Mouse (Mus musculus) CH12.LX (cell line): Measurements from ENCODE around the gene Gm3072. TPM values are rescaled to one million over a fixed set of nuclear protein-coding genes. Genes with fewer than 3 reads are reported as not detected.
"Not testable (repeated sequence)": the region's sequence is repeated elsewhere in the genome, so short reads cannot be mapped to it uniquely, and the experiment has no call there.

Source experiments
- DNase-seq: peaks from one replicate; pipeline ENCODE4 v3.0.0-alpha.2; 2013; ENCODE audit errors: extremely low read depth
- H3K27ac ChIP-seq: 2 replicates; pipeline ENCODE4 v1.5.1; 2012; ENCODE audit warnings: low read depth, mild to moderate bottlenecking, control low read depth, moderate library complexity; ENCODE audit not compliant: insufficient read depth
- H3K27me3 ChIP-seq: replicated peaks from 2 replicates; pipeline ENCODE3; 2012; ENCODE audit warnings: inconsistent platforms
- H3K36me3 ChIP-seq, 2 experiments: replicated peaks in 1 of 2; 2 replicates each; pipeline versions ENCODE3 to v1.6.1; 2012; ENCODE audit warnings: inconsistent platforms in 1 of 2, low read length in 1 of 2, mild to moderate bottlenecking in 1 of 2, mixed read lengths in 1 of 2, moderate library complexity in 1 of 2; ENCODE audit not compliant: control insufficient read depth in 1 of 2, insufficient read depth in 1 of 2
- H3K4me1 ChIP-seq, 2 experiments: 2 replicates each; pipeline ENCODE4 v1.6.1; 2012; ENCODE audit warnings: inconsistent platforms in 1 of 2, moderate library complexity in 1 of 2; ENCODE audit not compliant: insufficient read depth in 2 of 2, control insufficient read depth in 1 of 2
- H3K4me2 ChIP-seq: 2 replicates; pipeline ENCODE4 v1.6.1; 2012; ENCODE audit warnings: low read depth, mild to moderate bottlenecking, control low read depth; ENCODE audit not compliant: poor library complexity, insufficient read depth, severe bottlenecking
- H3K4me3 ChIP-seq, 3 experiments: fragments of 150-350 bp in 1 of 3; sonication (generic) in 1 of 3; replicated peaks in 1 of 3; 2 replicates each; pipeline versions ENCODE3 to v1.5.1; 2011 to 2012; ENCODE audit warnings: low read depth in 2 of 3, low read length in 2 of 3, mild to moderate bottlenecking in 2 of 3, moderate library complexity in 2 of 3, control low read depth in 1 of 3, improper control_type of control experiment in 1 of 3, inconsistent platforms in 1 of 3, mixed read lengths in 1 of 3; ENCODE audit not compliant: poor library complexity in 1 of 3
- H3K79me2 ChIP-seq: replicated peaks from 2 replicates; pipeline ENCODE4 v1.6.1; 2012; ENCODE audit warnings: mild to moderate bottlenecking, moderate library complexity; ENCODE audit not compliant: control insufficient read depth, poor library complexity, insufficient read depth, severe bottlenecking; ENCODE audit errors: extremely low read depth
- H3K9ac ChIP-seq: 2 replicates; pipeline ENCODE4 v1.6.1; 2012; ENCODE audit warnings: low read depth, mild to moderate bottlenecking, control low read depth, moderate library complexity; ENCODE audit not compliant: insufficient read depth
- H3K9me3 ChIP-seq: replicated peaks from 2 replicates; pipeline ENCODE3; 2012; ENCODE audit warnings: low read length, inconsistent platforms, mixed read lengths
- dilution Hi-C: fragments of 300-500 bp; cut with MboI; formaldehyde crosslinking; loops from 2 replicates; pipeline ENCODE4 v1.14.3; 2020; ENCODE audit warnings: low sequenced_read_pairs; ENCODE audit not compliant: extremely low pct_unique_long_range_greater_than_20kb, extremely low pct_ligation_motif_present
- in situ Hi-C: fragments of 300-500 bp; cut with MboI; formaldehyde crosslinking; loops from 3 replicates; pipeline ENCODE4 v1.14.3; 2019; ENCODE audit warnings: low sequenced_read_pairs, low pct_ligation_motif_present, low pct_unique_long_range_greater_than_20kb, mixed read lengths
- polyA plus RNA-seq: library from polyadenylated mRNA; unstranded; fragments of >175 nt; gene quantifications from 2 replicates; pipeline ENCODE4 v1.2.1, GENCODE M21; 2012; ENCODE audit warnings: low read depth; ENCODE audit not compliant: insufficient read length
- total RNA-seq, 2 experiments: library from RNA; depleted of rRNA; stranded (reverse); fragments of 300-350 nt in 1 of 2; fragments of >200 nt in 1 of 2; gene quantifications; 2 replicates each; pipeline ENCODE4 v1.2.3; 2012 to 2014

Gm3072 gene
- total and polyA plus RNA-seq, 3 experiments = not detected

DNA sequence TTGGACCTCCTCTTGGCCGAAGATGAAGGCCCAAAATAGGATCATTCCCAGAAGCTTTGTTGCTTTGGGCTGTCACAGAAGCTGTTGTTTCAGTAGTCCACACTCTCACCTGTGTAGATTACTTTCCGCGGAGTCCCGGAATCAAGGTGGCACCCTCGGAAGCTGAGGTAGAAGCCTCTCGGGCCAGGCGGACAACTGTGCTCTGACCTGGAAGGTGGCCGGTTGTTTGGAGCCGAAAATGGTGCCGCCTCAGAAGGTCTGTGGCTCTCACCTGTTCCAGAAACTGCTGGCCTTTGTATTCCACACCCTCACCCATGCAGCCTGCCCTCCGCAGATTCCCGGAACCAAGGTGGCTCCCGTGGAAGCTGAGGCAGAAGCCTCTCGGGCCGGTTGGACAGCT lies 23.5 kb downstream of the Gm3072 start:
- H3K9ac ChIP-seq, H3K4me2 ChIP-seq, H3K27ac ChIP-seq, DNase-seq, dilution Hi-C loops, H3K9me3 ChIP-seq, H3K4me1 ChIP-seq, H3K36me3 ChIP-seq, H3K27me3 ChIP-seq, H3K4me3 ChIP-seq, H3K79me2 ChIP-seq, in situ Hi-C loops: not testable (repeated sequence)

DNA sequence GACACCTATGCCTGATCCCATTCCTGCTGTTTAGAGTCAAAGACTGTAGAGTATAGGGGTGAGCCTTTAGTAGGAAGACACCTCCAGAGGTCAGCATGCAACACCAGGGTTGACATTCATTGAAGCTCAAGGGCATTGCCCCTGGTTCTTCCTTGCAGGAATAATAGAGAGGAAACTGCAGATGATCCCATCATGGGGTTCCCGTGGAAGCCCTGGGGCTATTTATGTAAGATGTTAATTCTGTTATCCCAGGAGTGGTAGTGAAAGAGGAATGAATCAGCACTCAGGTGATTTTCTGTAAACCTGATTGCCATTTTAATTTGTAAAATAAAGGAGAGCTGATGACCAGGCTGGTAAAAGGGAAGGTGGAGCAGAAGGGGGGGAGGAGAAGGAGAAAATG lies 38.1 kb downstream of the Gm3072 start:
- H3K27me3 ChIP-seq, H3K79me2 ChIP-seq, H3K4me3 ChIP-seq, in situ Hi-C loops, H3K9ac ChIP-seq, dilution Hi-C loops, H3K4me2 ChIP-seq, H3K27ac ChIP-seq, H3K4me1 ChIP-seq, H3K9me3 ChIP-seq, DNase-seq, H3K36me3 ChIP-seq: not testable (repeated sequence)

DNA sequence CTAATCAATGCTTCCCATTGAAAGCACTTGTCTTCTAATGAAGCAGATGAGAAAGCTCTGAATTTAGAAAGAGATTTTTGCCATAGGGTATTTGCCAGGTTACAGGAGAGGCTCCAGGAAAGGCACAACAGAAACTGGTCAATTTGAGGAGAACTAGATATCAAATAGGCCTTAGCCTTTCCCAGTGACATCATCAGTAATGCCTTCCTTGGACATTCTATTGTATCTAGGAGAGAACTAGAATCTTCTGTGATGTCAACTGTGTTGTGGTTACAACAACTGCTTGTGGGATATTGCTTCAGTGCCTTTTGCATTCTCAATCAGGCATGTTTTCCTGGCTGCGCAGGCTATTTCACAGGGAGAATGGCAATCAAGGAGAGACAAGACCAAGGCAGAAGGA lies 51.5 kb downstream of the Gm3072 start, which contains the start of gene 1700049E17Rik2:
1700049E17Rik2 (plus strand) TSS at position 301 of the 400 bp plus-strand sequence.
- DNase-seq, dilution Hi-C loops, in situ Hi-C loops, H3K27ac ChIP-seq, H3K4me1 ChIP-seq, H3K9ac ChIP-seq, H3K4me3 ChIP-seq, H3K79me2 ChIP-seq, H3K36me3 ChIP-seq, H3K4me2 ChIP-seq, H3K9me3 ChIP-seq, H3K27me3 ChIP-seq: not testable (repeated sequence)

Other genes starting within 250 kb of the Gm3072 start
- not detected in 2 replicates for gene Gm7945, start 238.2 kb downstream of the Gm3072 start, total RNA-seq (2012; rRNA removed)
- not detected in 2 replicates for gene Gm7945, start 238.2 kb downstream of the Gm3072 start, total RNA-seq (2014; rRNA removed)
- not detected in 2 replicates for gene Gm7945, start 238.2 kb downstream of the Gm3072 start, polyA plus RNA-seq
- not detected in 2 replicates for gene Gm6482, start 216.3 kb downstream of the Gm3072 start, total RNA-seq (2012; rRNA removed)
- gene Gm6482, start 216.3 kb downstream of the Gm3072 start, total RNA-seq (2014; rRNA removed) = not detected in 2 replicates
- not detected in 2 replicates for gene Gm6482, start 216.3 kb downstream of the Gm3072 start, polyA plus RNA-seq
- gene Gm7954, start 171.1 kb downstream of the Gm3072 start, total RNA-seq (2012; rRNA removed) = not detected in 2 replicates
- gene Gm7954, start 171.1 kb downstream of the Gm3072 start, total RNA-seq (2014; rRNA removed) = not detected in 2 replicates
- gene Gm7954, start 171.1 kb downstream of the Gm3072 start, polyA plus RNA-seq = not detected in 2 replicates
- not detected in 2 replicates for gene Gm3486, start 135.1 kb downstream of the Gm3072 start, total RNA-seq (2012; rRNA removed)
- gene Gm3486, start 135.1 kb downstream of the Gm3072 start, total RNA-seq (2014; rRNA removed) = not detected in 2 replicates
- not detected in 2 replicates for gene Gm3486, start 135.1 kb downstream of the Gm3072 start, polyA plus RNA-seq
- gene Gm7970, start 69.0 kb downstream of the Gm3072 start, total RNA-seq (2012; rRNA removed) = not detected in 2 replicates
- not detected in 2 replicates for gene Gm7970, start 69.0 kb downstream of the Gm3072 start, total RNA-seq (2014; rRNA removed)
- not detected in 2 replicates for gene Gm7970, start 69.0 kb downstream of the Gm3072 start, polyA plus RNA-seq
- gene 1700049E17Rik2, start 51.4 kb downstream of the Gm3072 start, total RNA-seq (2012; rRNA removed) = not detected in 2 replicates
- not detected in 2 replicates for gene 1700049E17Rik2, start 51.4 kb downstream of the Gm3072 start, total RNA-seq (2014; rRNA removed)
- gene 1700049E17Rik2, start 51.4 kb downstream of the Gm3072 start, polyA plus RNA-seq = not detected in 2 replicates
- gene Gm3676, start 21.9 kb upstream of the Gm3072 start, total RNA-seq (2012; rRNA removed) = not detected in 2 replicates
- not detected in 2 replicates for gene Gm3676, start 21.9 kb upstream of the Gm3072 start, total RNA-seq (2014; rRNA removed)
- gene Gm3676, start 21.9 kb upstream of the Gm3072 start, polyA plus RNA-seq = not detected in 2 replicates
- gene Gm8068, start 77.3 kb upstream of the Gm3072 start, total RNA-seq (2012; rRNA removed) = not detected in 2 replicates
- gene Gm8068, start 77.3 kb upstream of the Gm3072 start, total RNA-seq (2014; rRNA removed) = not detected in 2 replicates
- not detected in 2 replicates for gene Gm8068, start 77.3 kb upstream of the Gm3072 start, polyA plus RNA-seq
- gene Gm7929, start 126.0 kb upstream of the Gm3072 start, total RNA-seq (2012; rRNA removed) = not detected in 2 replicates
- gene Gm7929, start 126.0 kb upstream of the Gm3072 start, total RNA-seq (2014; rRNA removed) = not detected in 2 replicates
- gene Gm7929, start 126.0 kb upstream of the Gm3072 start, polyA plus RNA-seq = not detected in 2 replicates
- not detected in 2 replicates for gene Gm47189, start 147.8 kb upstream of the Gm3072 start, total RNA-seq (2012; rRNA removed)
- not detected in 2 replicates for gene Gm47189, start 147.8 kb upstream of the Gm3072 start, total RNA-seq (2014; rRNA removed)
- gene Gm47189, start 147.8 kb upstream of the Gm3072 start, polyA plus RNA-seq = not detected in 2 replicates